Mouse (Mus musculus) myocyte (in vitro differentiated cells): ENCODE data around the gene Pld3. TPM values are rescaled to one million over a fixed set of nuclear protein-coding genes. Genes with fewer than 3 reads are reported as not detected.

Experiments
- H3K27me3 ChIP-seq: one replicate; pipeline ENCODE4 v1.6.1; 2011; ENCODE audit not compliant: control insufficient read depth, insufficient read depth, insufficient read length
- H3K36me3 ChIP-seq: one replicate; pipeline ENCODE4 v1.6.1; 2011; ENCODE audit not compliant: control insufficient read depth, insufficient read depth
- H3K4me2 ChIP-seq: one replicate; pipeline ENCODE4 v1.6.1; 2011; ENCODE audit warnings: low read depth, control low read depth
- H3K4me3 ChIP-seq: one replicate; pipeline ENCODE4 v1.5.1; 2011; ENCODE audit warnings: mild to moderate bottlenecking, control low read depth, moderate library complexity
- H3K79me2 ChIP-seq: one replicate; pipeline ENCODE4 v1.6.1; 2011; ENCODE audit not compliant: control insufficient read depth, insufficient read depth
- H3ac ChIP-seq: one replicate; pipeline ENCODE4 v1.6.1; 2011; ENCODE audit not compliant: control insufficient read depth, insufficient read length
- CEBPB ChIP-seq: IDR thresholded peaks from 2 replicates; pipeline ENCODE4 v1.6.1; 2011; ENCODE audit warnings: mild to moderate bottlenecking, moderate library complexity; ENCODE audit not compliant: poor library complexity, insufficient read depth, severe bottlenecking
- E2F4 ChIP-seq: IDR thresholded peaks from one replicate; pipeline ENCODE4 v1.6.1; 2011; ENCODE audit warnings: mild to moderate bottlenecking, control low read depth, moderate library complexity; ENCODE audit not compliant: insufficient read depth
- MAX ChIP-seq: IDR thresholded peaks from one replicate; pipeline ENCODE4 v1.6.1; 2011; ENCODE audit warnings: low read depth, mild to moderate bottlenecking, control low read depth
- MYOD1 ChIP-seq, 3 experiments: IDR thresholded peaks; one replicate each; pipeline ENCODE4 v1.6.1; 2011; ENCODE audit warnings: control low read depth in 2 of 3, low read depth in 2 of 3, mild to moderate bottlenecking in 2 of 3, moderate library complexity in 1 of 3; ENCODE audit not compliant: insufficient read length in 2 of 3, control insufficient read depth in 1 of 3
- MYOG ChIP-seq, 3 experiments: IDR thresholded peaks; one replicate each; pipeline ENCODE4 v1.6.1; 2011; ENCODE audit warnings: control low read depth in 2 of 3, low read depth in 2 of 3, mild to moderate bottlenecking in 2 of 3; ENCODE audit not compliant: insufficient read length in 2 of 3, control insufficient read depth in 1 of 3, insufficient read depth in 1 of 3
- POLR2A ChIP-seq: IDR thresholded peaks from one replicate; pipeline ENCODE4 v1.6.1; 2011; ENCODE audit warnings: low read depth, mild to moderate bottlenecking, control low read depth, moderate library complexity; ENCODE audit not compliant: insufficient read length
- POLR2AphosphoS2 ChIP-seq: IDR thresholded peaks from one replicate; pipeline ENCODE4 v1.6.1; 2011; ENCODE audit warnings: low read depth, control low read depth; ENCODE audit not compliant: insufficient read length
- REST ChIP-seq: IDR thresholded peaks from one replicate; pipeline ENCODE4 v1.6.1; 2011; ENCODE audit warnings: mild to moderate bottlenecking, control low read depth, moderate library complexity; ENCODE audit not compliant: insufficient read depth, insufficient read length
- SRF ChIP-seq: IDR thresholded peaks from one replicate; pipeline ENCODE4 v1.6.1; 2011; ENCODE audit warnings: low read depth; ENCODE audit not compliant: control insufficient read depth, insufficient read length
- TCF12 ChIP-seq: IDR thresholded peaks from one replicate; pipeline ENCODE4 v1.6.1; 2011; ENCODE audit warnings: mild to moderate bottlenecking, control low read depth; ENCODE audit not compliant: poor library complexity, insufficient read depth, severe bottlenecking
- TCF3 ChIP-seq: IDR thresholded peaks from one replicate; pipeline ENCODE4 v1.6.1; 2011; ENCODE audit warnings: low read depth, control low read depth; ENCODE audit not compliant: insufficient read length
- USF1 ChIP-seq: IDR thresholded peaks from one replicate; pipeline ENCODE4 v1.6.1; 2011; ENCODE audit warnings: low read depth, mild to moderate bottlenecking, control low read depth, moderate library complexity
- polyA plus RNA-seq: library from polyadenylated mRNA; unstranded; fragments of >200 nt; fragmentation: generic; extraction: Trizol; gene quantifications from one replicate; pipeline ENCODE4 v1.2.1, GENCODE M21; 2012; ENCODE audit warnings: missing spikeins

Pld3 gene
- polyA plus RNA-seq, 1 experiment = 132 TPM

- H3K4me3 ChIP-seq = no peak overlapping the region
- H3K27me3 ChIP-seq = no peaks in the 10 kb centered on the region
- H3K79me2 ChIP-seq = peaks cover 97% of the 10 kb centered on the region
These were observed 43.8 kb upstream of the Pld3 start for GRCm38 (mm10) chr7:27596586-27597503.

GRCm38 (mm10) chr7:27592934-27593645 is 40.1 kb upstream of the Pld3 start:
- TF ChIP-seq E2F4 (no peak), POLR2A (peak; percentile 33), TCF12 (no peak), TCF3 (no peak), CEBPB (no peak), MYOD1 (IDR thresholded peaks at IDR 0.05; ENCODE audit: control insufficient read depth in 1 of 3, insufficient read length in 2 of 3, low read depth in 2 of 3) (peak; percentile 37 to 85 (median 40)), MAX (no peak), MYOG (IDR thresholded peaks at IDR 0.05; ENCODE audit: control insufficient read depth in 1 of 3, insufficient read depth in 1 of 3, insufficient read length in 2 of 3, low read depth in 2 of 3) (peak in 2 of 3 experiments; percentile 74 to 82), POLR2AphosphoS2 (no peak), SRF (no peak)
- no peaks in the 10 kb centered on the region for H3K27me3 ChIP-seq
- H3ac ChIP-seq = peak overlapping the region; percentile 93
- peak overlapping the region; percentile 78 for H3K4me3 ChIP-seq
- H3K79me2 ChIP-seq = peaks cover 61% of the 10 kb centered on the region
- H3K4me2 ChIP-seq = peak overlapping the region; percentile 86
- H3K36me3 ChIP-seq = no peaks in the 10 kb centered on the region

More at GRCm38 (mm10) chr7:27596586-27597503, 43.8 kb upstream of the Pld3 start:
- H3K4me2 ChIP-seq = peak overlapping the region; percentile 69
- TF ChIP-seq MYOG (IDR thresholded peaks at IDR 0.05; ENCODE audit: control insufficient read depth in 1 of 3, insufficient read depth in 1 of 3, insufficient read length in 2 of 3, low read depth in 2 of 3) (peak; percentile 11 to 84 (median 74)), MYOD1 (IDR thresholded peaks at IDR 0.05; ENCODE audit: control insufficient read depth in 1 of 3, insufficient read length in 2 of 3, low read depth in 2 of 3) (peak; percentile 81 to 95 (median 90)), REST (no peak), E2F4 (no peak)
- H3K36me3 ChIP-seq = no peaks in the 10 kb centered on the region
- no peak overlapping the region for H3ac ChIP-seq

- H3K27me3 ChIP-seq = no peaks in the 10 kb centered on the region
- TF ChIP-seq CEBPB (no peak), MYOG (IDR thresholded peaks at IDR 0.05; ENCODE audit: control insufficient read depth in 1 of 3, insufficient read depth in 1 of 3, insufficient read length in 2 of 3, low read depth in 2 of 3) (no peak), USF1 (no peak), REST (no peak), MYOD1 (IDR thresholded peaks at IDR 0.05; ENCODE audit: control insufficient read depth in 1 of 3, insufficient read length in 2 of 3, low read depth in 2 of 3) (no peak), TCF3 (no peak), E2F4 (no peak), POLR2A (peak; percentile 1), POLR2AphosphoS2 (peak; percentile 18)
- no peaks in the 10 kb centered on the region for H3K36me3 ChIP-seq
- peak overlapping the region; percentile 93 for H3ac ChIP-seq
- peaks cover 53% of the 10 kb centered on the region for H3K79me2 ChIP-seq
- H3K4me2 ChIP-seq = peak overlapping the region; percentile 86
- peak overlapping the region; percentile 78 for H3K4me3 ChIP-seq
These were observed 39.4 kb upstream of the Pld3 start for GRCm38 (mm10) chr7:27592217-27592929.

GRCm38 (mm10) chr7:27591266-27592216 is 38.5 kb upstream of the Pld3 start, which contains the start of gene Akt2:
Akt2 (plus strand) TSS chr7:27591552.
- no peaks in the 10 kb centered on the region for H3K27me3 ChIP-seq
- H3K4me3 ChIP-seq = peak within 1 kb of the TSS; percentile 78
- H3K4me2 ChIP-seq = peak within 1 kb of the TSS; percentile 100
- peak within 1 kb of the TSS; percentile 93 for H3ac ChIP-seq
- H3K79me2 ChIP-seq = peaks cover 48% of the 10 kb centered on the region
- no peaks in the 10 kb centered on the region for H3K36me3 ChIP-seq
- TF ChIP-seq POLR2A (peak; percentile 62), REST (no peak), E2F4 (no peak), MYOD1 (IDR thresholded peaks at IDR 0.05; ENCODE audit: control insufficient read depth in 1 of 3, insufficient read length in 2 of 3, low read depth in 2 of 3) (peak in 2 of 3 experiments; percentile 36 to 67), MYOG (IDR thresholded peaks at IDR 0.05; ENCODE audit: control insufficient read depth in 1 of 3, insufficient read depth in 1 of 3, insufficient read length in 2 of 3, low read depth in 2 of 3) (peak in 1 of 3 experiments; percentile 50), SRF (no peak), POLR2AphosphoS2 (peak; percentile 64), USF1 (no peak)
